Mouse (Mus musculus): ENCODE results near the gene Reg4. TPM values are rescaled to one million over a fixed set of nuclear protein-coding genes. Genes with fewer than 3 reads are reported as not detected.

Gene Reg4
- polyA plus RNA-seq, 1 experiment: not detected

GRCm38 (mm10) chr3:98209161-98209560, 12.8 kb upstream of the Reg4 start:
- Histone ChIP-seq H3K4me1 (ENCODE audit: control insufficient read depth) (no peaks in the 10 kb centered on the region), H3K9me3 (ENCODE audit: control insufficient read depth, low read length) (no peaks in the 10 kb centered on the region), H3K27me3 (ENCODE audit: control insufficient read depth) (no peaks in the 10 kb centered on the region), H3K36me3 (ENCODE audit: control insufficient read depth) (no peaks in the 10 kb centered on the region), H3K4me3 (replicated peaks) (no peak overlapping the region)
- TF ChIP-seq GATA1 (IDR thresholded peaks at IDR 0.05; ENCODE audit: low read length) (no peak), TAL1 (IDR thresholded peaks at IDR 0.05; ENCODE audit: low read length) (no peak)

GRCm38 (mm10) chr3:98210860-98211259, 11.1 kb upstream of the Reg4 start:
- H3K9me3 ChIP-seq (ENCODE audit: control insufficient read depth, low read length): no peaks in the 10 kb centered on the region
- no peaks in the 10 kb centered on the region for H3K4me1 ChIP-seq (ENCODE audit: control insufficient read depth)
- H3K4me3 ChIP-seq (replicated peaks): no peak overlapping the region
- TF ChIP-seq TAL1 (IDR thresholded peaks at IDR 0.05; ENCODE audit: low read length) (no peak), GATA1 (IDR thresholded peaks at IDR 0.05; ENCODE audit: low read length) (no peak)
- H3K36me3 ChIP-seq (ENCODE audit: control insufficient read depth): no peaks in the 10 kb centered on the region
- no peaks in the 10 kb centered on the region for H3K27me3 ChIP-seq (ENCODE audit: control insufficient read depth)

GRCm38 (mm10) chr3:98211301-98212081, 10.5 kb upstream of the Reg4 start:
- TF ChIP-seq TAL1 (IDR thresholded peaks at IDR 0.05; ENCODE audit: low read length) (no peak), GATA1 (IDR thresholded peaks at IDR 0.05; ENCODE audit: low read length) (no peak)
- no peaks in the 10 kb centered on the region for H3K4me1 ChIP-seq (ENCODE audit: control insufficient read depth)
- H3K4me3 ChIP-seq (replicated peaks): no peak overlapping the region
- no peaks in the 10 kb centered on the region for H3K27me3 ChIP-seq (ENCODE audit: control insufficient read depth)
- no peaks in the 10 kb centered on the region for H3K36me3 ChIP-seq (ENCODE audit: control insufficient read depth)
- H3K9me3 ChIP-seq (ENCODE audit: control insufficient read depth, low read length): no peaks in the 10 kb centered on the region

- Histone ChIP-seq H3K9me3 (ENCODE audit: control insufficient read depth, low read length) (no peaks in the 10 kb centered on the region), H3K4me3 (replicated peaks) (no peak overlapping the region), H3K27me3 (ENCODE audit: control insufficient read depth) (no peaks in the 10 kb centered on the region), H3K4me1 (ENCODE audit: control insufficient read depth) (no peaks in the 10 kb centered on the region), H3K36me3 (ENCODE audit: control insufficient read depth) (no peaks in the 10 kb centered on the region)
- TF ChIP-seq TAL1 (IDR thresholded peaks at IDR 0.05; ENCODE audit: low read length) (no peak), GATA1 (IDR thresholded peaks at IDR 0.05; ENCODE audit: low read length) (no peak)
These were observed 5.7 kb upstream of the Reg4 start for GRCm38 (mm10) chr3:98216296-98216695.

- TF ChIP-seq GATA1 (IDR thresholded peaks at IDR 0.05; ENCODE audit: low read length) (no peak), TAL1 (IDR thresholded peaks at IDR 0.05; ENCODE audit: low read length) (no peak)
- H3K36me3 ChIP-seq (ENCODE audit: control insufficient read depth): no peaks in the 10 kb centered on the region
- H3K27me3 ChIP-seq (ENCODE audit: control insufficient read depth): no peaks in the 10 kb centered on the region
- H3K4me1 ChIP-seq (ENCODE audit: control insufficient read depth): no peaks in the 10 kb centered on the region
- H3K4me3 ChIP-seq (replicated peaks): no peak overlapping the region
- H3K9me3 ChIP-seq (ENCODE audit: control insufficient read depth, low read length): no peaks in the 10 kb centered on the region
These were observed 1.3 kb downstream of the Reg4 start for GRCm38 (mm10) chr3:98223263-98223662.

- Histone ChIP-seq H3K27me3 (ENCODE audit: control insufficient read depth) (no peaks in the 10 kb centered on the region), H3K9me3 (ENCODE audit: control insufficient read depth, low read length) (no peaks in the 10 kb centered on the region), H3K4me1 (ENCODE audit: control insufficient read depth) (no peaks in the 10 kb centered on the region), H3K36me3 (ENCODE audit: control insufficient read depth) (no peaks in the 10 kb centered on the region), H3K4me3 (replicated peaks) (no peak overlapping the region)
- TF ChIP-seq TAL1 (IDR thresholded peaks at IDR 0.05; ENCODE audit: low read length) (no peak), GATA1 (IDR thresholded peaks at IDR 0.05; ENCODE audit: low read length) (no peak)
These were observed 2.0 kb downstream of the Reg4 start for GRCm38 (mm10) chr3:98223783-98224580.

- Histone ChIP-seq H3K27me3 (ENCODE audit: control insufficient read depth) (no peaks in the 10 kb centered on the region), H3K4me3 (replicated peaks) (no peak overlapping the region), H3K4me1 (ENCODE audit: control insufficient read depth) (no peaks in the 10 kb centered on the region), H3K9me3 (ENCODE audit: control insufficient read depth, low read length) (no peaks in the 10 kb centered on the region), H3K36me3 (ENCODE audit: control insufficient read depth) (no peaks in the 10 kb centered on the region)
- TF ChIP-seq TAL1 (IDR thresholded peaks at IDR 0.05; ENCODE audit: low read length): no peak
- no peak for TF ChIP-seq GATA1 (IDR thresholded peaks at IDR 0.05; ENCODE audit: low read length)
These were observed 3.0 kb downstream of the Reg4 start for GRCm38 (mm10) chr3:98224975-98225374.

- no peaks in the 10 kb centered on the region for H3K36me3 ChIP-seq (ENCODE audit: control insufficient read depth)
- no peak for TF ChIP-seq TAL1 (IDR thresholded peaks at IDR 0.05; ENCODE audit: low read length)
- TF ChIP-seq GATA1 (IDR thresholded peaks at IDR 0.05; ENCODE audit: low read length): no peak
- H3K27me3 ChIP-seq (ENCODE audit: control insufficient read depth): no peaks in the 10 kb centered on the region
- no peak overlapping the region for H3K4me3 ChIP-seq (replicated peaks)
- H3K9me3 ChIP-seq (ENCODE audit: control insufficient read depth, low read length): no peaks in the 10 kb centered on the region
- H3K4me1 ChIP-seq (ENCODE audit: control insufficient read depth): no peaks in the 10 kb centered on the region
These were observed 3.8 kb downstream of the Reg4 start for GRCm38 (mm10) chr3:98225746-98226145.

GRCm38 (mm10) chr3:98226988-98227610, 5.1 kb downstream of the Reg4 start:
- Histone ChIP-seq H3K4me3 (replicated peaks) (no peak overlapping the region), H3K4me1 (ENCODE audit: control insufficient read depth) (no peaks in the 10 kb centered on the region), H3K27me3 (ENCODE audit: control insufficient read depth) (no peaks in the 10 kb centered on the region), H3K36me3 (ENCODE audit: control insufficient read depth) (no peaks in the 10 kb centered on the region), H3K9me3 (ENCODE audit: control insufficient read depth, low read length) (no peaks in the 10 kb centered on the region)
- TF ChIP-seq GATA1 (IDR thresholded peaks at IDR 0.05; ENCODE audit: low read length) (no peak), TAL1 (IDR thresholded peaks at IDR 0.05; ENCODE audit: low read length) (no peak)

Measured in erythroblast, embryonic 14.5 days (primary cell).